Mouse (Mus musculus) MEL (cell line): ENCODE measurements at regions not wholly inside any gene's neighbourhood (a gene's known extent, or its start where the extent isn't known, plus 50 kb on each side); places are given as distances from the start of the nearest gene placed in this dataset.

Source experiments
- CTCF ChIP-seq, 3 experiments: IDR thresholded peaks in 2 of 3; conservative IDR thresholded peaks in 1 of 3; 2 replicates each; pipeline ENCODE4 v1.5.1; 2011 to 2012; ENCODE audit warnings: low read length in 3 of 3, low read depth in 2 of 3, mild to moderate bottlenecking in 2 of 3, improper control_type of control experiment in 1 of 3, inconsistent platforms in 1 of 3, mixed read lengths in 1 of 3, moderate library complexity in 1 of 3; ENCODE audit not compliant: control insufficient read depth in 1 of 3, insufficient read depth in 1 of 3, poor library complexity in 1 of 3, severe bottlenecking in 1 of 3
- GATA1 ChIP-seq: IDR thresholded peaks from 2 replicates; pipeline ENCODE4 v1.6.1; 2011; ENCODE audit warnings: low read depth, low read length, improper control_type of control experiment
- MAFK ChIP-seq: IDR thresholded peaks from 2 replicates; pipeline ENCODE4 v1.6.1; 2011; ENCODE audit warnings: low read depth, mild to moderate bottlenecking, low read length, improper control_type of control experiment, borderline replicate concordance
- MAX ChIP-seq: IDR thresholded peaks from 2 replicates; pipeline ENCODE4 v1.6.1; 2011; ENCODE audit warnings: low read length, improper control_type of control experiment
- MEF2A ChIP-seq: IDR thresholded peaks from 2 replicates; pipeline ENCODE4 v1.6.1; 2014; ENCODE audit warnings: low read depth, mild to moderate bottlenecking, inconsistent platforms, low read length, improper control_type of control experiment; ENCODE audit not compliant: poor library complexity, insufficient replicate concordance, severe bottlenecking; ENCODE audit errors: extremely low read depth
- MYC ChIP-seq: IDR thresholded peaks from 2 replicates; pipeline ENCODE4 v1.6.1; 2011; ENCODE audit warnings: low read depth, mild to moderate bottlenecking, low read length, improper control_type of control experiment, moderate library complexity
- POLR2A ChIP-seq, 2 experiments: IDR thresholded peaks; 2 replicates each; pipeline ENCODE4 v1.6.1; 2011 to 2012; ENCODE audit warnings: low read length in 2 of 2, mild to moderate bottlenecking in 2 of 2, control low read depth in 1 of 2, improper control_type of control experiment in 1 of 2, low read depth in 1 of 2, moderate library complexity in 1 of 2; ENCODE audit not compliant: control insufficient read depth in 1 of 2, insufficient read depth in 1 of 2, poor library complexity in 1 of 2
- POLR2AphosphoS5 ChIP-seq: IDR thresholded peaks from 2 replicates; pipeline ENCODE4 v1.6.1; 2012; ENCODE audit warnings: low read depth, borderline replicate concordance, mild to moderate bottlenecking, inconsistent platforms, low read length, moderate library complexity, mixed read lengths

GRCm38 (mm10) chr8:93642770-93643169, 107.1 kb upstream of the Ces5a start:
- TF ChIP-seq CTCF (IDR thresholded peaks at IDR 0.05 in 2 of 3, conservative IDR thresholded peaks at IDR 0.05 in 1 of 3; ENCODE audit: control insufficient read depth in 1 of 3, insufficient read depth in 1 of 3, low read depth in 2 of 3, low read length in 3 of 3, poor library complexity in 1 of 3, severe bottlenecking in 1 of 3) (no peak), MAX (no peak), GATA1 (no peak), MEF2A (no peak), MAFK (no peak), POLR2A (IDR thresholded peaks at IDR 0.05; ENCODE audit: control insufficient read depth in 1 of 2, insufficient read depth in 1 of 2, low read depth in 1 of 2, low read length in 2 of 2, poor library complexity in 1 of 2) (no peak), POLR2AphosphoS5 (no peak), MYC (no peak)
